Mouse (Mus musculus) hindbrain, embryonic 15.5 days (tissue): ENCODE results near the gene Yeats4. TPM values are rescaled to one million over a fixed set of nuclear protein-coding genes. Genes with fewer than 3 reads are reported as not detected.
A peak's percentile ranks its signal among the peaks of the same experiment; 100 is the strongest.

Experiments
- ATAC-seq: fragments of 200-750 bp; cut with Nextera tagmentation; 2 replicates; pipeline ENCODE4 v1.8.0; 2017; ENCODE audit warnings: low read depth, moderate number of reproducible peaks, moderate TSS enrichment; ENCODE audit not compliant: low FRiP score
- H3K27ac ChIP-seq: fragments of 300-500 bp; sonication (generic); replicated peaks from 2 replicates; pipeline ENCODE4 v1.5.1; 2015; ENCODE audit warnings: mild to moderate bottlenecking, inconsistent platforms
- H3K27me3 ChIP-seq: fragments of 300-500 bp; sonication (generic); 2 replicates; pipeline ENCODE4 v1.6.1; 2015; ENCODE audit warnings: control low read depth, inconsistent platforms
- H3K36me3 ChIP-seq: fragments of 300-500 bp; sonication (generic); 2 replicates; pipeline ENCODE4 v1.6.1; 2015; ENCODE audit warnings: control low read depth, inconsistent platforms
- H3K4me1 ChIP-seq: fragments of 300-500 bp; sonication (generic); replicated peaks from 2 replicates; pipeline ENCODE4 v1.6.1; 2015; ENCODE audit warnings: control low read depth, inconsistent platforms
- H3K4me2 ChIP-seq: fragments of 300-500 bp; sonication (generic); 2 replicates; pipeline ENCODE4 v1.6.1; 2015; ENCODE audit warnings: moderate library complexity, mild to moderate bottlenecking, inconsistent platforms
- H3K4me3 ChIP-seq: fragments of 300-500 bp; sonication (generic); 2 replicates; pipeline ENCODE4 v1.5.1; 2015; ENCODE audit warnings: mild to moderate bottlenecking, inconsistent platforms
- H3K9ac ChIP-seq: fragments of 300-500 bp; sonication (generic); 2 replicates; pipeline ENCODE4 v1.6.1; 2015; ENCODE audit warnings: inconsistent platforms
- H3K9me3 ChIP-seq: fragments of 300-500 bp; sonication (generic); 2 replicates; pipeline ENCODE4 v1.6.1; 2016; ENCODE audit warnings: control low read depth, inconsistent platforms
- WGBS: fragments of 180-500 bp; shearing (Covaris S2); methylation state at CpG from one replicate; pipeline ENCODE4 v1.1.7; 2015; 5-methylcytosine and 5-hydroxymethylcytosine counted together
- polyA plus RNA-seq: library from polyadenylated mRNA; unstranded; fragments of >200 nt; fragmentation: Nextera tagmentation; extraction: Ambion mirVana; gene quantifications from 2 replicates; pipeline ENCODE4 v1.2.1, GENCODE M21; 2015

The Yeats4 gene
- 99.3 and 100.0 TPM in 2 replicates for polyA plus RNA-seq

DNA sequence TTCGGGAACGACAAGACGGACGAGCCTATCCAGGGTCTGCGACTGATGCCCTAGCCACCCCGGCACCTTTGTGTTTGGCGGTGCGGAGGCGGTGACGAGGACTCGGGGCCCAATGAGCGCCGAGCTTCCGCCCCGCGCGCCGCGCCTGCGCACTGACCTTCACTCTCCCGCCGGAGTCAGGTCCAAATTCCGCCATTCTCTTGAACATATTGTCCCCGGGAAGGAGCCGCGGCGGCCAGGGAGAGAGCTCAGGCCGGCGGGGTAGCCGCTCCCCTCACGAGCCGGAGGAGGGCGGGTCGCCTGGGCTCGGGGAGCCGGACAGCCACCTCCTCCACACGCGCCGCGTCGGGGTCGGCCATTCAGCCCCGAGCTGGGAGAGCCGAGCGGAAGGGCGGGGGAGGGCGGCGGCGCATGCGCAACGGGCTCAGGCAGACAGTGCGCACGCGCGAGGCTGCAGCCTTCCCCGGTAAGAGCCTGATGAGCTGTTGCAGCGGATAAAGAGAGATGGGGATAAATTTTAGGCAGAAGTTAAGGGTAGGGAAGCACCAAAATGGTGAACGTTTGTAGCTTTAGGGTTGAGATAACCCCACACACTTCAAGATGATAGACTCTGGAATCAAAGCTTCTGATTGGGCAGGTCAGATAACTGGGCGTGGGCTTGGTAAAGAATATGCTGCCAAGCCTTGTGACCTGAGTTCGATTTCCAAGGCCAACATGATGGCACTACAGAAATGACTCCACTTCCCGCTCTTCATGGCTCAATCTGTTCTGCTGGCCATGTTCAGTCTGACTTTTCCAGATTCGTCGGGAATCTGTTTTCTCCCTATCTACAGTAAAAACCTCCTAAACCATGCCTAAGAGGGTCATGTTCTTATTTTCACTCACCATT is at the start of gene Yeats4:
Gene Yeats4, minus strand, starts transcription at position 406 of the 889 bp plus-strand sequence.
- WGBS = 1% methylated on average over 62 of the region's 63 CpGs
- Histone ChIP-seq H3K27ac (peak within 1 kb of the TSS; percentile 98), H3K9ac (peak within 1 kb of the TSS; percentile 90), H3K27me3 (no peaks in the 10 kb centered on the region), H3K4me3 (peak within 1 kb of the TSS; percentile 62), H3K4me1 (peaks cover 23% of the 10 kb centered on the region), H3K36me3 (peaks cover 27% of the 10 kb centered on the region), H3K4me2 (peak within 1 kb of the TSS; percentile 83), H3K9me3 (no peaks in the 10 kb centered on the region)
- peak; percentile 95 for ATAC-seq

DNA sequence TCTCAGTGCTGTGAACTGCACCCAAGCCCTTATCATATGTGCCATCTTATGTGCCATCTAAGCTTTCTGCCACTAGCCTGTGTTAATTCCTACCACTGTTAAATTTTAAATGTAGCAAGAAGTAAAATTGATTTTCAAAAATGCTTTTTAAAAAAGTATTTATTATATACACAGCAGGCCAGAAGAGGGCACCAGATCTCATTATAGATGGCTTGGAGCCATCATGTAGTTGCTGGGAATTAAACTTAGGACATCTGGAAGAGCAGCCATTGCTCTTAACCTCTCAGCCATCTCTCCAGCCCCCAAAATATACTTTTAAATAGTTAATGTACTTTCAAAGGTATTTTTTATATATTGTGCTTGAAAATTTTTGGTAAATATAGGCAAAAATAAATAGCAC is 47.7 kb upstream of the Yeats4 start:
- H3K9ac ChIP-seq = no peak overlapping the region
- H3K36me3 ChIP-seq = no peaks in the 10 kb centered on the region
- H3K27ac ChIP-seq = no peak overlapping the region
- ATAC-seq = no peak
- H3K4me2 ChIP-seq = no peak overlapping the region
- H3K4me3 ChIP-seq = no peak overlapping the region
- no peaks in the 10 kb centered on the region for H3K4me1 ChIP-seq
- no peaks in the 10 kb centered on the region for H3K9me3 ChIP-seq
- no peaks in the 10 kb centered on the region for H3K27me3 ChIP-seq

- Histone ChIP-seq H3K36me3 (no peaks in the 10 kb centered on the region), H3K4me3 (no peak overlapping the region), H3K9ac (no peak overlapping the region), H3K9me3 (no peaks in the 10 kb centered on the region), H3K27ac (peak overlapping the region; percentile 23; the same call in 1 of the 2 replicates), H3K4me2 (no peak overlapping the region), H3K27me3 (no peaks in the 10 kb centered on the region), H3K4me1 (no peaks in the 10 kb centered on the region)
- ATAC-seq = no peak
These were observed 35.6 kb upstream of the Yeats4 start for GRCm38 (mm10) chr10:117259870-117260269.

- Histone ChIP-seq H3K9me3 (no peaks in the 10 kb centered on the region), H3K4me1 (no peaks in the 10 kb centered on the region), H3K36me3 (no peaks in the 10 kb centered on the region), H3K27me3 (no peaks in the 10 kb centered on the region), H3K4me3 (no peak within 1 kb of the TSS), H3K9ac (no peak within 1 kb of the TSS), H3K27ac (no peak within 1 kb of the TSS), H3K4me2 (no peak within 1 kb of the TSS)
- ATAC-seq = no peak
- WGBS = 89% methylated on average over 12 of the region's 12 CpGs
These were observed 14.3 kb upstream of the Yeats4 start, which contains the start of gene 9530003J23Rik for GRCm38 (mm10) chr10:117238603-117239002. 9530003J23Rik (minus strand) TSS chr10:117238703.

DNA sequence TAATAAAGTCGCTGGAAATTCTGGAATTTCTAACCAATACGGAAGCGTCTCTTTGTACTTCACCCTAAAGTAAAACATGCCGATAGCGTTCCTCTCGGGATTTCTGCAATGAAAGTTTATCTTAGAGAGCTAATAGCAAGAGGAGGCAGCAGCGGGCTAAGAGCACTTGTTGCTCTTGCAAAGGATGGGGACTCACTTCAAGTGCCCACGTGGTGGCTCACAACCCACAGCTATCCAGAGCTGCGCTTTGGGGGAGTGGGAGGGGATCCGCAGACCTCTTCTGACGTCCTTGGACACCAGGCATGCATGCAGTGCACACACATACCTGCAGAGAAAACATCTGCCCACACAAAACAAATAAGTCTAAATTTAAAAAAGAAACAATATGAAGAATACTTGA is 11.6 kb upstream of the Yeats4 start:
- Histone ChIP-seq H3K4me3 (no peak overlapping the region), H3K27ac (no peak overlapping the region), H3K36me3 (no peaks in the 10 kb centered on the region), H3K27me3 (no peaks in the 10 kb centered on the region), H3K9me3 (no peaks in the 10 kb centered on the region), H3K4me2 (no peak overlapping the region), H3K9ac (no peak overlapping the region), H3K4me1 (no peaks in the 10 kb centered on the region)
- WGBS = 59% methylated on average over 11 of the region's 11 CpGs
- no peak for ATAC-seq

GRCm38 (mm10) chr10:117234825-117235224 is 10.5 kb upstream of the Yeats4 start:
- Histone ChIP-seq H3K4me1 (no peaks in the 10 kb centered on the region), H3K4me2 (no peak overlapping the region), H3K27ac (no peak overlapping the region), H3K27me3 (no peaks in the 10 kb centered on the region), H3K36me3 (no peaks in the 10 kb centered on the region), H3K4me3 (no peak overlapping the region), H3K9ac (no peak overlapping the region), H3K9me3 (no peaks in the 10 kb centered on the region)
- WGBS = 83% methylated on average over 4 of the region's 4 CpGs
- no peak for ATAC-seq

GRCm38 (mm10) chr10:117229826-117230225 is 5.5 kb upstream of the Yeats4 start:
- no peak overlapping the region for H3K9ac ChIP-seq
- 0 out of 2 replicates have a peak overlapping the region, but pooled peaks have one; percentile 9 for H3K4me2 ChIP-seq
- H3K4me3 ChIP-seq = no peak overlapping the region
- ATAC-seq = no peak
- peaks cover 5% of the 10 kb centered on the region for H3K4me1 ChIP-seq
- 71% methylated on average over 16 of the region's 16 CpGs for WGBS
- H3K36me3 ChIP-seq = no peaks in the 10 kb centered on the region
- no peaks in the 10 kb centered on the region for H3K27me3 ChIP-seq
- no peaks in the 10 kb centered on the region for H3K9me3 ChIP-seq
- H3K27ac ChIP-seq = no peak overlapping the region

GRCm38 (mm10) chr10:117226002-117226401 is 1.7 kb upstream of the Yeats4 start:
- WGBS = 82% methylated on average over 3 of the region's 3 CpGs
- Histone ChIP-seq H3K9ac (no peak overlapping the region), H3K27me3 (no peaks in the 10 kb centered on the region), H3K4me2 (no peak overlapping the region), H3K9me3 (no peaks in the 10 kb centered on the region), H3K4me3 (no peak overlapping the region), H3K36me3 (peaks cover 14% of the 10 kb centered on the region), H3K27ac (no peak overlapping the region), H3K4me1 (peaks cover 23% of the 10 kb centered on the region)
- no peak for ATAC-seq

GRCm38 (mm10) chr10:117225094-117225493 is 787 bp upstream of the Yeats4 start:
- Histone ChIP-seq H3K27me3 (no peaks in the 10 kb centered on the region), H3K4me3 (peak overlapping the region; percentile 62), H3K4me2 (peak overlapping the region; percentile 83), H3K36me3 (peaks cover 19% of the 10 kb centered on the region), H3K4me1 (peaks cover 23% of the 10 kb centered on the region), H3K27ac (peak overlapping the region; percentile 98), H3K9me3 (no peaks in the 10 kb centered on the region), H3K9ac (peak overlapping the region; percentile 90; the same call in 1 of the 2 replicates)
- WGBS = 56% methylated on average over 8 of the region's 8 CpGs
- no peak for ATAC-seq

DNA sequence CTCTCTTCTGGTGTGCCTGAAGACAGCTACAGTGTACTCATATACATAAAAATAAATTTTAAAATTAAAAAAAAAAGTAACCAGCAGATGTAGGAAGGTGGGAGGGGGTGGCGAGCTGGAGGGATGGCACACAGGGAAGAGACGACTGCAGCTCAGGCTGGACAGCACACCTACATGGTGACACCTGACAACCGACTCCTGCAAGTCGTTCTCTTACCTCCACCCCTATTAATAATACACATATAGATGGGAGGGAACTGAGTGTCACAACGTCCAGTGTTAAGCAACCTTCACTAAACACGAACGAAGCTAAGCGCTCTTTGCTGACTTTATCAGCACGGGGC is 577 bp downstream of the Yeats4 start:
- H3K4me3 ChIP-seq = peak overlapping the region; percentile 62
- 2% methylated on average over 9 of the region's 9 CpGs for whole genome bisulfite sequencing
- no peaks in the 10 kb centered on the region for H3K9me3 ChIP-seq
- H3K4me2 ChIP-seq = peak overlapping the region; percentile 83
- peak; percentile 52; the same call in 1 of the 2 replicates for ATAC-seq
- peaks cover 23% of the 10 kb centered on the region for H3K4me1 ChIP-seq
- H3K36me3 ChIP-seq = peaks cover 27% of the 10 kb centered on the region
- peak overlapping the region; percentile 98 for H3K27ac ChIP-seq
- H3K27me3 ChIP-seq = no peaks in the 10 kb centered on the region
- peak overlapping the region; percentile 90 for H3K9ac ChIP-seq

- H3K4me1 ChIP-seq = peaks cover 23% of the 10 kb centered on the region
- H3K9me3 ChIP-seq = no peaks in the 10 kb centered on the region
- no peak overlapping the region for H3K9ac ChIP-seq
- peak overlapping the region; percentile 83 for H3K4me2 ChIP-seq
- no peak overlapping the region for H3K4me3 ChIP-seq
- H3K27ac ChIP-seq = no peak overlapping the region
- ATAC-seq = no peak
- peaks cover 36% of the 10 kb centered on the region for H3K36me3 ChIP-seq
- 50% methylated on average over 3 of the region's 3 CpGs for WGBS
- no peaks in the 10 kb centered on the region for H3K27me3 ChIP-seq
These were observed 1.5 kb downstream of the Yeats4 start for GRCm38 (mm10) chr10:117222821-117223220.

DNA sequence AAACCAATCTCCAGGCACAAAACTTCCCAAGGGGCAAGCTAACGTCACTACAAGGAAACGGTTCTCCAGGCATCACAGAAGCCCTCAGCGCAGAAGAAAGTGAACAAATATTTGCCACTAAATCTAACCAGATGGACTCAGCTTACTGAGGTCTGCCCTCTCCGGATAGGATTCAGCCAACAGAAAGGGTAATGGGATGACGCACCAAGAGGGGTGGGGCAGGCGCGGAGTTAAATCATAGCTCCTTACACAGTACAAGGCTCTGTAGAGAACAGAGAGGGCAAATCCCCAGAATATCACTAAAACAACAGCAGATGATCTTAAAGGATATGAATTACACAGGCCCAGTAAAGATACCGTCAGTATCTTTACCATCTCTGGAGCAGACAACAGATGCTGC is 6.0 kb downstream of the Yeats4 start:
- Histone ChIP-seq H3K4me1 (peaks cover 12% of the 10 kb centered on the region), H3K4me3 (no peak overlapping the region), H3K27ac (no peak overlapping the region), H3K9ac (no peak overlapping the region), H3K4me2 (no peak overlapping the region), H3K27me3 (no peaks in the 10 kb centered on the region), H3K36me3 (peaks cover 68% of the 10 kb centered on the region), H3K9me3 (no peaks in the 10 kb centered on the region)
- no peak for ATAC-seq
- WGBS = 95% methylated on average over 8 of the region's 8 CpGs
